Mouse (Mus musculus) ES-E14 (cell line): ENCODE data around the gene Dmac2.

ENCODE experiments used
- CHD2 ChIP-seq: IDR thresholded peaks from 2 replicates; pipeline ENCODE4 v1.6.1; 2014; ENCODE audit warnings: mild to moderate bottlenecking, low read depth, low read length, inconsistent platforms
- HCFC1 ChIP-seq: IDR thresholded peaks from 2 replicates; pipeline ENCODE4 v1.6.1; 2012; ENCODE audit warnings: low read length, inconsistent platforms, borderline replicate concordance; ENCODE audit not compliant: insufficient read depth
- MAFK ChIP-seq: IDR thresholded peaks from 2 replicates; pipeline ENCODE4 v1.6.1; 2014; ENCODE audit warnings: mild to moderate bottlenecking, low read depth, low read length, inconsistent platforms; ENCODE audit not compliant: insufficient read depth
- ZC3H11A ChIP-seq: IDR thresholded peaks from 2 replicates; pipeline ENCODE4 v1.6.1; 2012; ENCODE audit warnings: low read depth, mild to moderate bottlenecking, inconsistent platforms, low read length, borderline replicate concordance
- ZNF384 ChIP-seq: IDR thresholded peaks from 2 replicates; pipeline ENCODE4 v1.6.1; 2012; ENCODE audit warnings: low read depth, low read length, inconsistent platforms

DNA sequence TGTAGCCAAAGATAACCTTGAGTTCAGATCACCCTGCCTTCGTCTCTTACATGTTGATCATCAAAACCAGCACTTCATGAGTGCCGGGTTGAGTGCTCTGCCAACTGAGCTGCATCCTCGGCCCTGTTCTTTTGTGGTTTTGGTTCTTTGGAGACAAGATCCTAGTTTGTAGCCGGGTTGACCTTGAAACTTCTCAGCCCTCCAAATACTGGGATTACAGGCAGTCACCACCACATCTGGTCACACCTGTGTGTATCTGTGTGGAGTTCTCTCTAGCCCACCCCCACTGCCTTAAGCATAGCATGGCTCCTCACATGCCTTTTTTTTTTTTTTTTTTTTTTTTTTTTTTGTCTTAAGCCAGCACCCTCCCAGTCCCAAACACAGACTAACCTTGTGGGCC lies 50.9 kb downstream of the Dmac2 start:
- TF ChIP-seq CHD2 (no peak), ZNF384 (peak; percentile 90), MAFK (no peak), ZC3H11A (no peak), HCFC1 (no peak)
